Mouse (Mus musculus): ENCODE results near the gene Cmip.

Cmip gene

GRCm38 (mm10) chr8:117327385-117327837 is 70.5 kb downstream of the Cmip start:
- DNase-seq, result no peak

- no peak for DNase-seq
These were observed 71.9 kb downstream of the Cmip start for GRCm38 (mm10) chr8:117328758-117329157.

- no peak for DNase-seq
These were observed 72.3 kb downstream of the Cmip start for GRCm38 (mm10) chr8:117329167-117329566.

- DNase-seq, result no peak
These were observed 73.0 kb downstream of the Cmip start for GRCm38 (mm10) chr8:117329903-117330302.

GRCm38 (mm10) chr8:117332229-117333010 is 75.6 kb downstream of the Cmip start:
- no peak for DNase-seq

- no peak for DNase-seq
These were observed 76.8 kb downstream of the Cmip start for GRCm38 (mm10) chr8:117333619-117334018.

GRCm38 (mm10) chr8:117334058-117334747 is 77.3 kb downstream of the Cmip start:
- DNase-seq, result no peak

GRCm38 (mm10) chr8:117334748-117335393 is 78.0 kb downstream of the Cmip start:
- DNase-seq, result no peak

- no peak for DNase-seq
These were observed 78.6 kb downstream of the Cmip start for GRCm38 (mm10) chr8:117335423-117335822.

GRCm38 (mm10) chr8:117337188-117337587 is 80.3 kb downstream of the Cmip start:
- no peak for DNase-seq

GRCm38 (mm10) chr8:117338678-117339077 is 81.8 kb downstream of the Cmip start:
- no peak for DNase-seq

GRCm38 (mm10) chr8:117339296-117339957 is 82.6 kb downstream of the Cmip start:
- DNase-seq, result no peak

- no peak for DNase-seq
These were observed 83.2 kb downstream of the Cmip start for GRCm38 (mm10) chr8:117339958-117340651.

- no peak for DNase-seq
These were observed 83.9 kb downstream of the Cmip start for GRCm38 (mm10) chr8:117340800-117341199.

GRCm38 (mm10) chr8:117342735-117343385 is 86.0 kb downstream of the Cmip start:
- no peak for DNase-seq

- DNase-seq, result no peak
These were observed 86.6 kb downstream of the Cmip start for GRCm38 (mm10) chr8:117343484-117343883.

- DNase-seq, result no peak
These were observed 88.0 kb downstream of the Cmip start for GRCm38 (mm10) chr8:117344899-117345298.

GRCm38 (mm10) chr8:117345376-117345775 is 88.5 kb downstream of the Cmip start:
- no peak for DNase-seq

- DNase-seq, result no peak
These were observed 90.7 kb downstream of the Cmip start for GRCm38 (mm10) chr8:117347556-117347955.

- no peak for DNase-seq
These were observed 92.0 kb downstream of the Cmip start for GRCm38 (mm10) chr8:117348718-117349394.

- DNase-seq, result no peak
These were observed 92.7 kb downstream of the Cmip start for GRCm38 (mm10) chr8:117349541-117349940.

Measured in thymus, postnatal 25 days (tissue).